Mouse (Mus musculus): ENCODE results near the gene Npas3.

DNA sequence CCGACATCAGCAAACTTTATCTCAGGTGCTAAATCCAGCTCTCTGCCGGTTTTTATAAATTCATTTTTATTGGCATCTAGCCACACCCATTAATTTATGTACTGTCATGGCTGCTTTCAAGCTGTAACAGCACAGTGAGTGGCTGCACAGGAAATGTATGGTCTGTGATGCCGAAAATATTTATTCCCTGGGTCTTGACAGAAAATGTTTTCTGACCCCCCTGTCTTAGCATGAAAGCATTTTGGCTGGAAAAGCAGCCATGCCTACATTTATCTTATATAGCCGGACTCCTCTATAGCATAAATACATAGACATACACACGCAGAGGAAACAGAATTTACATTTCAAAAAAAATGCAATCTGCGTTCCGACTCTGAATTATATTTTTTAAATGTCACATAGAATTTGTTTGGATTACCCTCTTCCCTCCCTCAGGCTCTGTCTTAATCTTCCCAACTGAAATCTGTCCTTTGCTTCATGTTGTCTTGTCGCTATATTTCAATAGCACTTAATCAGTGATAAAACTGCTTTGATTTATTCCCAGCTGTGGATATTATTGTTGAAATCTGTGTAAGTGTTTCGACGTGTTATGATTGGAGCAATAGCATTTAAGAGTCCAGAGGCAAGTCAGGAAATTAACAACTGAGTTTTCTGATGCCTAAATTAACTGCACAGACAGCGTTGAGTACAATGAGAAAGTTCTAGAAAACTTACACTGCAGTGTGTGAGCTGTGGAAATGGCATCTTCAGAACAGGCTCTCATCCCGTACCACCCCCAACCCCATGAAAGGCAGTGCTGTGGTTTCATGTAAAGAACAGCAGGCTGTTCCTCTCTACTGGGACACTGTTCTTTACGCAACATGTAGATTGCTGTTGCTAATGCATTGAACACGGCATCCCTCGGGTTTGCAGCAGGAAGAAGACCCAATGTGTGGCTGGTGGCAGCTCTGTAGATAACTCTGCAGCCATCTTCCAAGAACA lies 474.5 kb downstream of the Npas3 start:
- TF ChIP-seq MYOD1 (IDR thresholded peaks at IDR 0.05; ENCODE audit: control insufficient read depth in 1 of 3, insufficient read length in 2 of 3, low read depth in 2 of 3) (no peak), SRF (IDR thresholded peaks at IDR 0.05; ENCODE audit: control insufficient read depth, insufficient read length, low read depth) (no peak), POLR2A (IDR thresholded peaks at IDR 0.05; ENCODE audit: insufficient read length, low read depth) (no peak), MAX (IDR thresholded peaks at IDR 0.05; ENCODE audit: low read depth) (no peak), USF1 (IDR thresholded peaks at IDR 0.05; ENCODE audit: low read depth) (no peak), POLR2AphosphoS2 (IDR thresholded peaks at IDR 0.05; ENCODE audit: insufficient read length, low read depth) (no peak), TCF12 (IDR thresholded peaks at IDR 0.05; ENCODE audit: insufficient read depth, poor library complexity, severe bottlenecking) (no peak)
